Mouse (Mus musculus) lung, postnatal 10 days (tissue): ENCODE measurements at regions not wholly inside any gene's neighbourhood (a gene's known extent, or its start where the extent isn't known, plus 50 kb on each side); places are given as distances from the start of the nearest gene placed in this dataset.
A peak's percentile ranks its signal among the peaks of the same experiment; 100 is the strongest.

Experiments
- DNase-seq: peaks from one replicate; pipeline ENCODE4 v3.0.0; 2021

- no peak for DNase-seq
Observed at GRCm38 (mm10) chr3:136993473-136993872, 323.5 kb downstream of the Ppp3ca start.

GRCm38 (mm10) chr3:136994361-136995083, 324.6 kb downstream of the Ppp3ca start:
- no peak for DNase-seq

- DNase-seq: no peak
Observed at GRCm38 (mm10) chr3:136995611-136996335, 325.8 kb downstream of the Ppp3ca start.

- DNase-seq: no peak
Observed at GRCm38 (mm10) chr3:136996381-136996895, 326.5 kb downstream of the Ppp3ca start.

GRCm38 (mm10) chr3:137011551-137011950, 329.3 kb upstream of the Emcn start:
- no peak for DNase-seq

- DNase-seq: peak; percentile 10
Observed at GRCm38 (mm10) chr3:137014686-137015085, 326.2 kb upstream of the Emcn start.

GRCm38 (mm10) chr3:137015199-137015598, 325.7 kb upstream of the Emcn start:
- no peak for DNase-seq

GRCm38 (mm10) chr3:137019971-137020634, 320.8 kb upstream of the Emcn start:
- DNase-seq: no peak

- no peak for DNase-seq
Observed at GRCm38 (mm10) chr3:137029546-137029945, 311.3 kb upstream of the Emcn start.

- DNase-seq: no peak
Observed at GRCm38 (mm10) chr3:137032802-137033201, 308.1 kb upstream of the Emcn start.

GRCm38 (mm10) chr3:137039638-137040037, 301.2 kb upstream of the Emcn start:
- no peak for DNase-seq

- no peak for DNase-seq
Observed at GRCm38 (mm10) chr3:137056544-137057224, 284.2 kb upstream of the Emcn start.

GRCm38 (mm10) chr3:137057225-137057910, 283.5 kb upstream of the Emcn start:
- peak; percentile 1 for DNase-seq

- no peak for DNase-seq
Observed at GRCm38 (mm10) chr3:137057911-137058260, 283.0 kb upstream of the Emcn start.

GRCm38 (mm10) chr3:137062067-137062466, 278.8 kb upstream of the Emcn start:
- DNase-seq: no peak

- DNase-seq: no peak
Observed at GRCm38 (mm10) chr3:137067336-137067735, 273.5 kb upstream of the Emcn start.

GRCm38 (mm10) chr3:137069334-137069733, 271.5 kb upstream of the Emcn start:
- no peak for DNase-seq

GRCm38 (mm10) chr3:137077718-137078599, 262.9 kb upstream of the Emcn start:
- DNase-seq: no peak

- DNase-seq: no peak
Observed at GRCm38 (mm10) chr3:137078600-137078975, 262.3 kb upstream of the Emcn start.

GRCm38 (mm10) chr3:137086896-137087295, 254.0 kb upstream of the Emcn start:
- no peak for DNase-seq

- DNase-seq: no peak
Observed at GRCm38 (mm10) chr3:137100627-137101404, 240.1 kb upstream of the Emcn start.
